Mouse (Mus musculus) brown adipose tissue, adult 24 weeks (tissue): ENCODE measurements around the gene Rfx2. TPM values are rescaled to one million over a fixed set of nuclear protein-coding genes. Genes with fewer than 3 reads are reported as not detected.

ENCODE experiments used
- H3K27ac ChIP-seq: fragments of 200-500 bp; replicated peaks from 2 replicates; pipeline ENCODE4 v1.5.1; 2012; ENCODE audit warnings: low read depth, mild to moderate bottlenecking, low read length
- H3K4me1 ChIP-seq: fragments of 200-500 bp; 2 replicates; pipeline ENCODE4 v1.6.1; 2012; ENCODE audit warnings: low read length, mixed read lengths; ENCODE audit not compliant: control insufficient read depth, insufficient read depth, insufficient read length
- H3K4me3 ChIP-seq: fragments of 200-500 bp; 2 replicates; pipeline ENCODE4 v1.5.1; 2012; ENCODE audit warnings: low read depth, mild to moderate bottlenecking, low read length, moderate library complexity; ENCODE audit not compliant: insufficient read depth
- polyA plus RNA-seq: library from polyadenylated mRNA; stranded (reverse); fragments of >200 nt; gene quantifications from 2 replicates; pipeline ENCODE4 v1.2.4, GENCODE M21; 2012; ENCODE audit not compliant: missing spikeins, insufficient read depth, insufficient read length

Rfx2 gene
- polyA plus RNA-seq, 1 experiment, result 2.5 TPM

- Histone ChIP-seq H3K27ac (no peak overlapping the region), H3K4me3 (no peak overlapping the region), H3K4me1 (no peaks in the 10 kb centered on the region)
Observed at GRCm38 (mm10) chr17:56778779-56779362, 51.9 kb downstream of the Rfx2 start.

- Histone ChIP-seq H3K4me1 (no peaks in the 10 kb centered on the region), H3K4me3 (no peak overlapping the region), H3K27ac (no peak overlapping the region)
Observed at GRCm38 (mm10) chr17:56777568-56777967, 53.2 kb downstream of the Rfx2 start.

GRCm38 (mm10) chr17:56769950-56770349 lies 60.9 kb downstream of the Rfx2 start, which contains the start of gene Prr22:
Gene Prr22, plus strand, starts transcription at chr17:56770250.
- Histone ChIP-seq H3K27ac (no peak within 1 kb of the TSS), H3K4me1 (peaks cover 6% of the 10 kb centered on the region), H3K4me3 (no peak within 1 kb of the TSS)

GRCm38 (mm10) chr17:56768941-56769340 lies 61.9 kb downstream of the Rfx2 start:
- peaks cover 6% of the 10 kb centered on the region for H3K4me1 ChIP-seq
- no peak overlapping the region for H3K27ac ChIP-seq
- no peak overlapping the region for H3K4me3 ChIP-seq

- Histone ChIP-seq H3K27ac (no peak overlapping the region), H3K4me1 (peaks cover 12% of the 10 kb centered on the region), H3K4me3 (no peak overlapping the region)
Observed at GRCm38 (mm10) chr17:56767531-56768135, 63.2 kb downstream of the Rfx2 start.

GRCm38 (mm10) chr17:56766631-56767405 lies 64.0 kb downstream of the Rfx2 start:
- H3K4me1 ChIP-seq, result peaks cover 12% of the 10 kb centered on the region
- no peak overlapping the region for H3K4me3 ChIP-seq
- H3K27ac ChIP-seq, result no peak overlapping the region

GRCm38 (mm10) chr17:56765431-56765830 lies 65.4 kb downstream of the Rfx2 start:
- Histone ChIP-seq H3K4me1 (peaks cover 12% of the 10 kb centered on the region), H3K27ac (0 out of 2 replicates have a peak overlapping the region, but pooled peaks have one; percentile 2), H3K4me3 (peak overlapping the region; percentile 96)

GRCm38 (mm10) chr17:56764474-56765354 lies 66.1 kb downstream of the Rfx2 start, which contains the start of gene Dus3l:
Gene Dus3l, plus strand, starts transcription at chr17:56764757.
- H3K4me3 ChIP-seq, result peak within 1 kb of the TSS; percentile 96
- H3K4me1 ChIP-seq, result peaks cover 12% of the 10 kb centered on the region
- peak within 1 kb of the TSS; percentile 99 for H3K27ac ChIP-seq

- H3K4me1 ChIP-seq, result peaks cover 12% of the 10 kb centered on the region
- H3K27ac ChIP-seq, result peak overlapping the region; percentile 96
- H3K4me3 ChIP-seq, result peak overlapping the region; percentile 96; the same call in 1 of the 2 replicates
Observed at GRCm38 (mm10) chr17:56763741-56764250, 67.0 kb downstream of the Rfx2 start.

- 0 out of 2 replicates have a peak overlapping the region, but pooled peaks have one; percentile 55 for H3K27ac ChIP-seq
- H3K4me3 ChIP-seq, result peak overlapping the region; percentile 16; the same call in 1 of the 2 replicates
- H3K4me1 ChIP-seq, result peaks cover 12% of the 10 kb centered on the region
Observed at GRCm38 (mm10) chr17:56762769-56763731, 67.8 kb downstream of the Rfx2 start.

- H3K27ac ChIP-seq, result 0 out of 2 replicates have a peak overlapping the region, but pooled peaks have one; percentile 55
- peak overlapping the region; percentile 59 for H3K4me3 ChIP-seq
- H3K4me1 ChIP-seq, result peaks cover 12% of the 10 kb centered on the region
Observed at GRCm38 (mm10) chr17:56761991-56762410, 68.8 kb downstream of the Rfx2 start.

- H3K27ac ChIP-seq, result no peak overlapping the region
- no peak overlapping the region for H3K4me3 ChIP-seq
- peaks cover 12% of the 10 kb centered on the region for H3K4me1 ChIP-seq
Observed at GRCm38 (mm10) chr17:56761077-56761476, 69.7 kb downstream of the Rfx2 start.

- Histone ChIP-seq H3K27ac (no peak overlapping the region), H3K4me3 (no peak overlapping the region)
Observed at GRCm38 (mm10) chr17:56759261-56759660, 71.6 kb downstream of the Rfx2 start.

More at GRCm38 (mm10) chr17:56759261-56759660, 71.6 kb downstream of the Rfx2 start:
- H3K4me1 ChIP-seq, result peaks cover 7% of the 10 kb centered on the region; the same call in 1 of the 2 replicates
